Mouse (Mus musculus) left cerebral cortex, postnatal 10 days (tissue): Measurements from ENCODE around the gene Nek8. TPM values are rescaled to one million over a fixed set of nuclear protein-coding genes. Genes with fewer than 3 reads are reported as not detected.

Experiments used
- DNase-seq, 2 experiments: peaks; one replicate each; pipeline ENCODE4 v3.0.0; 2021 to 2022; ENCODE audit warnings: low spot score in 2 of 2, mixed read lengths in 1 of 2; ENCODE audit errors: extremely low spot score in 1 of 2
- intact Hi-C: fragments of 180-260 bp; cut with DNase I; formaldehyde crosslinking; loops from one replicate; pipeline ENCODE4 v1.15.1; 2025
- microRNA-seq: library from miRNA; unstranded; fragments of <30 nt; microRNA quantifications from one replicate; pipeline ENCODE4 v1.2.0, GENCODE M21; 2022
- total RNA-seq, 2 experiments: library from RNA; stranded (reverse); gene quantifications; 2 replicates each; pipeline ENCODE4 v1.2.3; 2021

Gene Nek8
- total RNA-seq, 2 experiments from 2014 or later, result 4.8 to 5.8 TPM

GRCm38 (mm10) chr11:78125691-78126090 is 50.8 kb downstream of the Nek8 start:
- no peak for DNase-seq
- intact Hi-C loops, result no loop called here

GRCm38 (mm10) chr11:78123782-78124181 is 52.7 kb downstream of the Nek8 start:
- no peak for DNase-seq
- intact Hi-C loops, result no loop called here

DNA sequence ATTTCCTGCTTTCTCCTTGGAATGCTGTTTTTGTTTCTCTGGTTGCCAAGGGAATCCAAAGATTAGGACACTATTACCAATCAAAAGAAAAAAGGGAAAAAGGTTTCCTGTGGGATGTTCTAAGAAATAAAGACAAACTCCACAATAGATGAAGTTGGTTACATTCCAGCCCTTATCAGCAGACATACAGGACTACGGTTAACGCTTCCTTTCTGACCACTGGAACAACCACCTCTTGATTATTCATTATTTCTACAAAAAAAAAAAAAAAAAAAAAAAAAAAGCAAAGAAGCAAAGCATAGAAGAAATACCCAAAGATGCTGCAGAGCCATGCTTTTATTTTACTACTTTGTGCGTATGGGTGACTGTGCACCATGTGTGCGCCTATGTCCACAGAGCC is 53.7 kb downstream of the Nek8 start:
- intact Hi-C loops, result no loop called here
- no peak for DNase-seq

DNA sequence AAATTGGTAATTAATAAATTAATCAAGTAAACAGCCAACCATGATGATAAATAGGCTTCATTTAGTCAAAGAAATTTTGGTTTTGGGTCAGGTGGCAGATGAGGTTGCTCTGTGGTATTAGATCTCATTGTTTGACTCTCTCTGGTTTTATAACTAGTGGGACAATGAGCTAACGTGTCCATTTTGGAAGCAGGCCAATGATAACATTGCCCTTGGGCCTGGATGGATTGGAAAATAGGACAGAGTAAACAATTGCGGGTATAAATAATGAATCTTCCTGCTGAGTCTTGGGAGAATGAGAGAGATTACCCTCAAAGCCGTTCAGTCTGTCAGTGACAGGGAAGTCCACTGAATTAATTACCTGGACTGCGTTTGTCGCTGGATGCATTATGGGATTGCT is 55.3 kb downstream of the Nek8 start:
- intact Hi-C loops, result no loop called here
- DNase-seq, result peak in 1 of 2 experiments; percentile 49

DNA sequence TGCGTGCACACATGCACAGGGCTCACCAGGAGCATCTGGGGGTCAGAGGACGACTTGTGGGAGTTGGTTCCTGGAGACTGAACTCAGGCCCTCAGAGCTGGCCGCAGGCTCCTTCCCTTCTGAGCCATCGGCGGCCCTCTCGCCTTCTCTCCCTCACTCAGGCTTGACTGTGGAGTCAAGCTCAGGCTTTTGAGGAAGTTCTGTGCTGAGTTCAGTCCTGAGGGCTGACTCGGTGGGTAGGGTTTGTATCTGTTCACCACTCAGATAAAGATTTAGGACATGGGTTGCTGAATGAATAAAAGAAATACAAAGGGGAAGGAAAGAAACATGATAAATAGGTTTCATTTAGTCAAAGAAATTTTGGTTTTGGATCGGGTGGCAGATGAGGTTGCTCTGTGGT is 56.6 kb downstream of the Nek8 start:
- no peak for DNase-seq
- intact Hi-C loops, result no loop called here

DNA sequence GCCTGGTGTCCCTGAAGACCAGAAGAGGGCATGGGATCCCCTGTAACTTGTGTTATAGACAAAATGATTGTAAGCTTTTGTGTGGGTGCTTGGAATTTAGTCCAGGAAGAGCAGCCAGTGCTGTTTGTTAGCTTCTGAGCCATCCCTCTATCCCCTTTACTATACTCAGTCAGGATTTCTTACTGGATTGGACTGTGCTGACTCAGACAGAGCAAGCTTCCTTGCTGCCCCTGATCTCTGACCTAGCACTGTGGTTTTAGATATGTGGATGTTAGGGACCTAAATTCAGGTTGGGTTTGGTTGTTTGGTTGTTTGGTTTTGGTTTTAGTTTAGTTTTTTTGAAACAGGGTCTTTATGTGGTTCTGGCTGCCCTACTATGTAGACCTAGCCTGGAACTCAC is 58.0 kb downstream of the Nek8 start:
- DNase-seq, result no peak
- intact Hi-C loops, result no loop called here

DNA sequence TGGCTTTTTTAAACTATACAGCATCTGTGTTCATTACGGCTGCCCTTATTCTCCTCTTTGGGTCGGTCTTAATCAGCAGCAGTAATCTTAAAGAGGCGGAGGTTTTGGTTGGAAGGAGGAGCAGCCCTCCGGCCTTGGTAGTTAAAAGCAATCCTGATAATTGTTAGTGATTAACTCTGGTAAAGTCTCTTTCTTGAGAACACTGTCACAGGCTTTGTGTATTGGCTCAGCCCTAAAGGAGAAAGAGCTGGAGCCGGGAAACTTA is 60.4 kb downstream of the Nek8 start:
- intact Hi-C loops, result no loop called here
- DNase-seq, result no peak

Small RNAs within 50 kb of the gene (microRNA-seq; reads per million reads assigned to microRNA genes)
- gene Mir7653, result 1.7 reads per million

Other genes starting within 250 kb of the Nek8 start
- gene Sez6, start 245.9 kb downstream of the Nek8 start, total RNA-seq, result 100 to 1,000 TPM; 226 to 231 TPM
- gene Phf12, start 193.9 kb downstream of the Nek8 start, total RNA-seq, result 10 to 100 TPM; 48.9 to 51.4 TPM
- 10 to 100 TPM; 22.6 to 24.6 TPM for gene Dhrs13, start 144.4 kb downstream of the Nek8 start, total RNA-seq
- gene Flot2, start 138.7 kb downstream of the Nek8 start, total RNA-seq, result 100 to 1,000 TPM; 148 TPM
- gene Eral1, start 96.3 kb downstream of the Nek8 start, total RNA-seq, result 10 to 100 TPM; 16.7 to 18.5 TPM
- 10 to 100 TPM; 26.1 to 26.6 TPM for gene Fam222b, start 82.0 kb downstream of the Nek8 start, total RNA-seq
- 10 to 100 TPM; 31.0 to 32.6 TPM for gene Traf4, start 11.1 kb downstream of the Nek8 start, total RNA-seq
- gene Tlcd1, start within 50 bp of the Nek8 start, total RNA-seq, result 10 to 100 TPM; 23.8 to 27.9 TPM
- 100 to 1,000 TPM; 802 to 805 TPM for gene Rpl23a, start 6.9 kb upstream of the Nek8 start, total RNA-seq
- 10 to 100 TPM; 37.0 to 39.8 TPM for gene Rab34, start 11.8 kb upstream of the Nek8 start, total RNA-seq
- gene Proca1, start 16.7 kb upstream of the Nek8 start, total RNA-seq, result 1 to 10 TPM; 3.6 to 4.7 TPM
- 10 to 100 TPM; 60.5 to 65.2 TPM for gene Sdf2, start 69.1 kb upstream of the Nek8 start, total RNA-seq
- gene Supt6, start 69.3 kb upstream of the Nek8 start, total RNA-seq, result 10 to 100 TPM; 86.3 to 87.6 TPM
- gene 2610507B11Rik, start 85.1 kb upstream of the Nek8 start, total RNA-seq, result 100 to 1,000 TPM; 161 to 169 TPM
- gene BC030499, start 114.2 kb upstream of the Nek8 start, total RNA-seq, result 1 to 10 TPM; 1.6 TPM
- gene Spag5, start 124.9 kb upstream of the Nek8 start, total RNA-seq, result 1 to 10 TPM; 3.1 to 3.9 TPM
- 100 to 1,000 TPM; 291 to 324 TPM for gene Aldoc, start 146.3 kb upstream of the Nek8 start, total RNA-seq
- gene Pigs, start 151.7 kb upstream of the Nek8 start, total RNA-seq, result 10 to 100 TPM; 72.3 to 76.6 TPM
- gene Unc119, start 166.8 kb upstream of the Nek8 start, total RNA-seq, result 10 to 100 TPM; 34.6 to 35.8 TPM
- not detected for gene Foxn1, start 209.9 kb upstream of the Nek8 start, total RNA-seq
- not detected for gene Slc13a2, start 245.5 kb upstream of the Nek8 start, total RNA-seq